Mouse (Mus musculus) small intestine, adult 2 months (tissue): ENCODE results near the gene Ctnnd1.

Experiments
- CTCF ChIP-seq: fragments of 200-500 bp; IDR thresholded peaks from 2 replicates; pipeline ENCODE4 v1.5.1; 2012; ENCODE audit warnings: low read depth, mild to moderate bottlenecking, control low read depth, inconsistent platforms, low read length, moderate library complexity, mixed read lengths; ENCODE audit not compliant: insufficient replicate concordance, insufficient read length; ENCODE audit errors: extremely low read depth
- POLR2A ChIP-seq: fragments of 200-500 bp; IDR thresholded peaks from 2 replicates; pipeline ENCODE4 v1.6.1; 2012; ENCODE audit warnings: low read depth, mild to moderate bottlenecking, control low read depth, inconsistent platforms, low read length, moderate library complexity

DNA sequence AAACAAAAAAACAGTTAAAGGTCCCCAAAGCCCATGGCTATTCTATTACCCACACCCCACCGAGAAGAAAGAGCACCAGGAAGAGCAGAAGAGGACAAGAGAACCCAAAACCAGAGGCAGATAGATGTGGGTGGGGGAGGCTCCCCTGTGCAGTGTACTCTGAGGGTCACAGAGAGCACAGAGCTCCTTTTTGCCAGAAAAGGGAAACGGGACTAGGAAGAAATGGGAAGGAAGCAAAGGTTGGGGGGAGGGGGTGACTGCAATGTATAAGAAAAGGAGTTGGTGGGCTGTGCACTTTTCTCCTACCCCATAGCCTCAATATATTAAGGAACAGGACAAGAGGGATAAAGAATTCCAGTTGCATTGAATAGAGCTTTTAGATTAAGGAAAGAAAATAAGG, 49.6 kb downstream of the Ctnnd1 start:
- TF ChIP-seq POLR2A: no peak
- TF ChIP-seq CTCF: no peak
